Mouse (Mus musculus): ENCODE measurements at regions not wholly inside any gene's neighbourhood (a gene's known extent, or its start where the extent isn't known, plus 50 kb on each side); places are given as distances from the start of the nearest gene placed in this dataset.

DNA sequence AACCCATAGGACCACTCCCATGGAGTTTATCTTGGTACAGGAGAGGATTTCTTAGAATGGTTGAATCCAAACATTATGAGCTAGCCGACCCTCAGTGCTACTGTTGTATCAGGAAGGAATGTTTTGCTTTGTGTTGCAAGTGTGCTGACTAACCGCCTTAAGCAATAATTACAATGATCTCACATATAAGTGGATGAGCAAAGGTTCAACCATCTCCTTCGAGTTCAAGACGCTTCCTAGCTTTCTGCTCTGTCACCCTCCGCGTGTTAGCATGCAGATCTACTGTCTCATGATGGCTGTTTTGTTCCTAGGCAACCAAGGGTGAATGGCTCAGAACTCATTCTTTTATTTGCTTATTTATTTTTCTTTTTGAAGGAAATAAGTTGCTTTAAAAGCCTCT lies 84.7 kb downstream of the Klf5 start:
- no peak for DNase-seq
- TF ChIP-seq CTCF (IDR thresholded peaks at IDR 0.05; ENCODE audit: insufficient read depth, low read length) (no peak), POLR2A (IDR thresholded peaks at IDR 0.05; ENCODE audit: borderline replicate concordance, extremely low read depth, low read depth, low read length) (no peak)
- Histone ChIP-seq H3K4me1 (ENCODE audit: control insufficient read depth, insufficient read depth, low read length) (no peaks in the 10 kb centered on the region), H3K4me3 (replicated peaks; ENCODE audit: extremely low read depth, low read depth, low read length) (no peak overlapping the region)
- 77% methylated on average over 6 of the region's 6 CpGs for WGBS

GRCm38 (mm10) chr14:99387581-99387980 lies 89.1 kb downstream of the Klf5 start:
- TF ChIP-seq POLR2A (IDR thresholded peaks at IDR 0.05; ENCODE audit: borderline replicate concordance, extremely low read depth, low read depth, low read length) (no peak), CTCF (IDR thresholded peaks at IDR 0.05; ENCODE audit: insufficient read depth, low read length) (no peak)
- no peak for DNase-seq
- Histone ChIP-seq H3K4me1 (ENCODE audit: control insufficient read depth, insufficient read depth, low read length) (no peaks in the 10 kb centered on the region), H3K4me3 (replicated peaks; ENCODE audit: extremely low read depth, low read depth, low read length) (no peak overlapping the region)
- WGBS = 93% methylated on average over 6 of the region's 6 CpGs

GRCm38 (mm10) chr14:99389306-99389705 lies 90.8 kb downstream of the Klf5 start:
- WGBS = 59% methylated on average over 5 of the region's 5 CpGs
- TF ChIP-seq CTCF (IDR thresholded peaks at IDR 0.05; ENCODE audit: insufficient read depth, low read length) (no peak), POLR2A (IDR thresholded peaks at IDR 0.05; ENCODE audit: borderline replicate concordance, extremely low read depth, low read depth, low read length) (no peak)
- no peak for DNase-seq
- Histone ChIP-seq H3K4me3 (replicated peaks; ENCODE audit: extremely low read depth, low read depth, low read length) (no peak overlapping the region), H3K4me1 (ENCODE audit: control insufficient read depth, insufficient read depth, low read length) (no peaks in the 10 kb centered on the region)

GRCm38 (mm10) chr14:99391700-99392099 lies 93.2 kb downstream of the Klf5 start:
- 81% methylated on average over 7 of the region's 7 CpGs for WGBS
- no peak for DNase-seq
- no peak for TF ChIP-seq CTCF (IDR thresholded peaks at IDR 0.05; ENCODE audit: insufficient read depth, low read length)
- no peak for TF ChIP-seq POLR2A (IDR thresholded peaks at IDR 0.05; ENCODE audit: borderline replicate concordance, extremely low read depth, low read depth, low read length)
- no peaks in the 10 kb centered on the region for H3K4me1 ChIP-seq (ENCODE audit: control insufficient read depth, insufficient read depth, low read length)
- no peak overlapping the region for H3K4me3 ChIP-seq (replicated peaks; ENCODE audit: extremely low read depth, low read depth, low read length)

DNA sequence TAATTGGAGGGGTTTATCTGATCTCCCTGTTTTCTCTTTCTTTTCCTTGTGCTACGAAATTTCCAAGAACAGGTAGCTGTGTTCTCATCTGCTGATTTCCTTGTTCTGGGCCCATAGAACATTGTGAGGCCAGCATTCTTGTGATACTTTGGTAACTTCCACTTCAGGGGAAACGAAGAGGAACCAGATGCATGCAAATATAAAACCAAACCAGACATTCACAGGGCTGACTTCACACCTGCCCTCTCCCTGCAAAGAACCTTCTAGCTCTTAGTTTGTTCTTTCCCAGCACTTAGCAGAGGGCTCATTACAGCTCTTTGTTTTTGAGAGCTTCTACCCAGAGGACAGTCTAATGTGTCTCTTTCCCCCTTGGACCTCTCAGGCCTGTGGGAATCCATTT lies 94.3 kb downstream of the Klf5 start:
- no peak overlapping the region for H3K4me3 ChIP-seq (replicated peaks; ENCODE audit: extremely low read depth, low read depth, low read length)
- no peak for DNase-seq
- WGBS = 70% methylated on average over 2 of the region's 2 CpGs
- no peaks in the 10 kb centered on the region for H3K4me1 ChIP-seq (ENCODE audit: control insufficient read depth, insufficient read depth, low read length)
- no peak for TF ChIP-seq CTCF (IDR thresholded peaks at IDR 0.05; ENCODE audit: insufficient read depth, low read length)
- TF ChIP-seq POLR2A (IDR thresholded peaks at IDR 0.05; ENCODE audit: borderline replicate concordance, extremely low read depth, low read depth, low read length) = no peak

DNA sequence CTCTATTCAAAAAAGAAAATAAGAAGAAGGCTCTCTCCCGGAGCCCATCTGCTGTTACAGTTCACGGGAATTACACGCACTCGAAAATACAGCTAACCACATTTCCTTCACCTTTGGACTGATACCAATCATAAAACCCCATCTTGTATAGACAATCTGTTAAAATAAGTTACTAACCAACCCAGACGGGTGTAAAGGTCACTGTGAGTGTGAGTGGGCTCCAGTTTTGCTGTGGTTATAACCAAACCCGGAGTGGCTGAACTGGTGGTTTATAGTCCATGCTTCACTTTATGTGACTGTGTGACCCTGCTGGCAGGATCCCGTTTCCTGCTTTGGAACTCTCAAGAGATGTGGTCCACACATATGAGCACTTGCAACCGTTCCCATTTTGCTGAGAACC lies 95.1 kb downstream of the Klf5 start:
- H3K4me1 ChIP-seq (ENCODE audit: control insufficient read depth, insufficient read depth, low read length) = no peaks in the 10 kb centered on the region
- DNase-seq = no peak

GRCm38 (mm10) chr14:99403155-99403726 lies 104.8 kb downstream of the Klf5 start:
- TF ChIP-seq POLR2A (IDR thresholded peaks at IDR 0.05; ENCODE audit: borderline replicate concordance, extremely low read depth, low read depth, low read length) = no peak
- no peak for TF ChIP-seq CTCF (IDR thresholded peaks at IDR 0.05; ENCODE audit: insufficient read depth, low read length)
- Histone ChIP-seq H3K4me1 (ENCODE audit: control insufficient read depth, insufficient read depth, low read length) (no peaks in the 10 kb centered on the region), H3K4me3 (replicated peaks; ENCODE audit: extremely low read depth, low read depth, low read length) (no peak overlapping the region)
- DNase-seq = no peak
- 73% methylated on average over 6 of the region's 6 CpGs for WGBS

More for the DNA sequence above, 95.1 kb downstream of the Klf5 start:
- no peak overlapping the region for H3K4me3 ChIP-seq (replicated peaks; ENCODE audit: extremely low read depth, low read depth, low read length)
- TF ChIP-seq CTCF (IDR thresholded peaks at IDR 0.05; ENCODE audit: insufficient read depth, low read length) = no peak
- TF ChIP-seq POLR2A (IDR thresholded peaks at IDR 0.05; ENCODE audit: borderline replicate concordance, extremely low read depth, low read depth, low read length) = no peak
- WGBS = 85% methylated on average over 8 of the region's 8 CpGs

- H3K4me1 ChIP-seq (ENCODE audit: control insufficient read depth, insufficient read depth, low read length) = no peaks in the 10 kb centered on the region
- WGBS = 69% methylated on average over 5 of the region's 5 CpGs
- DNase-seq = no peak
- H3K4me3 ChIP-seq (replicated peaks; ENCODE audit: extremely low read depth, low read depth, low read length) = no peak overlapping the region
- no peak for TF ChIP-seq CTCF (IDR thresholded peaks at IDR 0.05; ENCODE audit: insufficient read depth, low read length)
These were observed 106.7 kb downstream of the Klf5 start for GRCm38 (mm10) chr14:99405228-99405627.

GRCm38 (mm10) chr14:99411835-99412234 lies 113.3 kb downstream of the Klf5 start:
- WGBS = 32% methylated on average over 5 of the region's 5 CpGs
- TF ChIP-seq CTCF (IDR thresholded peaks at IDR 0.05; ENCODE audit: insufficient read depth, low read length) (no peak), POLR2A (IDR thresholded peaks at IDR 0.05; ENCODE audit: borderline replicate concordance, extremely low read depth, low read depth, low read length) (no peak)
- no peak overlapping the region for H3K4me3 ChIP-seq (replicated peaks; ENCODE audit: extremely low read depth, low read depth, low read length)
- DNase-seq = no peak
- no peaks in the 10 kb centered on the region for H3K4me1 ChIP-seq (ENCODE audit: control insufficient read depth, insufficient read depth, low read length)

DNA sequence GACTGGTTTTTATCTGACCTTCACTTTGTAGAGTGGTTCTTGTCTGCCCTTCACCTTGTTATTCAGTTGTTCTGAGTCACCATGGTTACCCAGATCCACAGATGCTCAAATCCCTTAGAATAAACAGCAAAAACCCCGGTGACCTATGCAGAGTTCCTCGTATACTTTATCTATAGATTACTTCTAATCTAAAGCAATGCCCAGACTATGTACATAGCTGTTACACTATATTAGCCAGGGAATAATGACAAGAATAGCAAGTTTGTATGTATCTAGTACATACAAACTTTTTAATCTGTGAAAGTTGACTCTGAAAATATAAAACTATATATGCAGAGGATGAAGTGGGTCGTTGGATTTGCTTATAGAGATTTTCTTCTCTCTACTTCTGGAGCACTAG lies 117.7 kb downstream of the Klf5 start:
- Histone ChIP-seq H3K4me3 (replicated peaks; ENCODE audit: extremely low read depth, low read depth, low read length) (no peak overlapping the region), H3K4me1 (ENCODE audit: control insufficient read depth, insufficient read depth, low read length) (no peaks in the 10 kb centered on the region)
- 57% methylated on average over 3 of the region's 3 CpGs for WGBS
- no peak for TF ChIP-seq POLR2A (IDR thresholded peaks at IDR 0.05; ENCODE audit: borderline replicate concordance, extremely low read depth, low read depth, low read length)
- TF ChIP-seq CTCF (IDR thresholded peaks at IDR 0.05; ENCODE audit: insufficient read depth, low read length) = no peak
- no peak for DNase-seq

Measured in lung, adult 2 months (tissue).